Mouse (Mus musculus) myocyte (in vitro differentiated cells): ENCODE measurements around the gene Kat7.

Source experiments
- CEBPB ChIP-seq: IDR thresholded peaks from 2 replicates; pipeline ENCODE4 v1.6.1; 2011; ENCODE audit warnings: mild to moderate bottlenecking, moderate library complexity; ENCODE audit not compliant: poor library complexity, insufficient read depth, severe bottlenecking
- E2F4 ChIP-seq: IDR thresholded peaks from one replicate; pipeline ENCODE4 v1.6.1; 2011; ENCODE audit warnings: mild to moderate bottlenecking, control low read depth, moderate library complexity; ENCODE audit not compliant: insufficient read depth
- MAX ChIP-seq: IDR thresholded peaks from one replicate; pipeline ENCODE4 v1.6.1; 2011; ENCODE audit warnings: low read depth, mild to moderate bottlenecking, control low read depth
- MYOG ChIP-seq, 3 experiments: IDR thresholded peaks; one replicate each; pipeline ENCODE4 v1.6.1; 2011; ENCODE audit warnings: control low read depth in 2 of 3, low read depth in 2 of 3, mild to moderate bottlenecking in 2 of 3; ENCODE audit not compliant: insufficient read length in 2 of 3, control insufficient read depth in 1 of 3, insufficient read depth in 1 of 3
- POLR2A ChIP-seq: IDR thresholded peaks from one replicate; pipeline ENCODE4 v1.6.1; 2011; ENCODE audit warnings: low read depth, mild to moderate bottlenecking, control low read depth, moderate library complexity; ENCODE audit not compliant: insufficient read length
- POLR2AphosphoS2 ChIP-seq: IDR thresholded peaks from one replicate; pipeline ENCODE4 v1.6.1; 2011; ENCODE audit warnings: low read depth, control low read depth; ENCODE audit not compliant: insufficient read length
- SRF ChIP-seq: IDR thresholded peaks from one replicate; pipeline ENCODE4 v1.6.1; 2011; ENCODE audit warnings: low read depth; ENCODE audit not compliant: control insufficient read depth, insufficient read length
- TCF3 ChIP-seq: IDR thresholded peaks from one replicate; pipeline ENCODE4 v1.6.1; 2011; ENCODE audit warnings: low read depth, control low read depth; ENCODE audit not compliant: insufficient read length
- USF1 ChIP-seq: IDR thresholded peaks from one replicate; pipeline ENCODE4 v1.6.1; 2011; ENCODE audit warnings: low read depth, mild to moderate bottlenecking, control low read depth, moderate library complexity

GRCm38 (mm10) chr11:95350289-95350688 is 40.2 kb upstream of the Kat7 start:
- no peak for TF ChIP-seq POLR2A
- TF ChIP-seq MAX = no peak
- no peak for TF ChIP-seq MYOG (IDR thresholded peaks at IDR 0.05; ENCODE audit: control insufficient read depth in 1 of 3, insufficient read depth in 1 of 3, insufficient read length in 2 of 3, low read depth in 2 of 3)
- no peak for TF ChIP-seq TCF3
- no peak for TF ChIP-seq SRF
- no peak for TF ChIP-seq USF1
- TF ChIP-seq POLR2AphosphoS2 = no peak
- no peak for TF ChIP-seq E2F4
- TF ChIP-seq CEBPB = no peak
